Mouse (Mus musculus): ENCODE results near the gene Asns.

DNA sequence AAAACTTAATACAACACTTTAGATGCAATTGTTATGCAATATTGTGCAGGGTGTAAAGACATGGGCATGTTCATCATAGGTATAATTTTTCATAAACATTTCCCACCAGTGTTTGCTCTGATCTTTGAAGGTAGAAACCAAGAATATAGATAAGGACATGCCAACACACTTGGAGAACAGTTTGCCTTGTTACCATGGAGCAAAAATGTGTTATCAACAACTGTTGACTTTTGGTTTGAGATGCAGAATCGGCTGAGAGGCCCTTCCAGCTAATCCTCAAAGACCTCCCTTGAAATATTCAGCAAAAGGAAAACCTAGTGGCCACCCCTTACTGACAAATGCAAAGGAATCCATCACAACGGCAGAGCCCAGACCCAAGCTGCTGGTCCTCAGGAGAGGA lies 7.0 kb downstream of the Asns start:
- TF ChIP-seq CTCF (IDR thresholded peaks at IDR 0.05; ENCODE audit: low read depth) = no peak
- no peak for TF ChIP-seq EP300 (IDR thresholded peaks at IDR 0.05; ENCODE audit: low read depth)

Measured in heart, postnatal 0 days (tissue).